Mouse (Mus musculus): ENCODE data around the gene Tchp. TPM values are rescaled to one million over a fixed set of nuclear protein-coding genes. Genes with fewer than 3 reads are reported as not detected.

The Tchp gene
- polyA plus RNA-seq, 1 experiment from 2014 or later, result 9.0 TPM

Small RNA genes within 50 kb of the gene (microRNA-seq; reads per million reads assigned to microRNA genes)
- not detected for gene Mir7028

Other genes starting within 250 kb of the Tchp start
- gene Fam222a, start 139.7 kb upstream of the Tchp start, polyA plus RNA-seq (2014; fragmentation: Nextera tagmentation; extraction: Ambion mirVana), result 4.9 and 7.1 TPM in 2 replicates
- gene Trpv4, start 49.3 kb upstream of the Tchp start, polyA plus RNA-seq (2014; fragmentation: Nextera tagmentation; extraction: Ambion mirVana), result 0.59 and 0.83 TPM in 2 replicates
- gene Gltp, start 16.8 kb upstream of the Tchp start, polyA plus RNA-seq (2014; fragmentation: Nextera tagmentation; extraction: Ambion mirVana), result 74.7 and 77.0 TPM in 2 replicates
- 50.1 and 65.4 TPM in 2 replicates for gene Ankrd13a, start 66.9 kb downstream of the Tchp start, polyA plus RNA-seq (2014; fragmentation: Nextera tagmentation; extraction: Ambion mirVana)
- 35.6 and 37.2 TPM in 2 replicates for gene Git2, start 67.8 kb downstream of the Tchp start, polyA plus RNA-seq (2014; fragmentation: Nextera tagmentation; extraction: Ambion mirVana)
- 94.3 and 103 TPM in 2 replicates for gene 1500011B03Rik, start 115.7 kb downstream of the Tchp start, polyA plus RNA-seq (2014; fragmentation: Nextera tagmentation; extraction: Ambion mirVana)
- 0.08 TPM in 1 of 2 replicates, not detected in the other for gene 4930519G04Rik, start 145.9 kb downstream of the Tchp start, polyA plus RNA-seq (2014; fragmentation: Nextera tagmentation; extraction: Ambion mirVana)
- gene Gm9936, start 150.9 kb downstream of the Tchp start, polyA plus RNA-seq (2014; fragmentation: Nextera tagmentation; extraction: Ambion mirVana), result 0.13 and 0.38 TPM in 2 replicates
- gene Oasl2, start 189.2 kb downstream of the Tchp start, polyA plus RNA-seq (2014; fragmentation: Nextera tagmentation; extraction: Ambion mirVana), result 5.1 and 8.3 TPM in 2 replicates
- gene Oasl1, start 215.5 kb downstream of the Tchp start, polyA plus RNA-seq (2014; fragmentation: Nextera tagmentation; extraction: Ambion mirVana), result 1.7 and 2.3 TPM in 2 replicates
- 45.2 and 57.7 TPM in 2 replicates for gene 2210016L21Rik, start 234.4 kb downstream of the Tchp start, polyA plus RNA-seq (2014; fragmentation: Nextera tagmentation; extraction: Ambion mirVana)